14 mouse cellular contexts compared by ENCODE assay signal in the genomic region with DNA sequence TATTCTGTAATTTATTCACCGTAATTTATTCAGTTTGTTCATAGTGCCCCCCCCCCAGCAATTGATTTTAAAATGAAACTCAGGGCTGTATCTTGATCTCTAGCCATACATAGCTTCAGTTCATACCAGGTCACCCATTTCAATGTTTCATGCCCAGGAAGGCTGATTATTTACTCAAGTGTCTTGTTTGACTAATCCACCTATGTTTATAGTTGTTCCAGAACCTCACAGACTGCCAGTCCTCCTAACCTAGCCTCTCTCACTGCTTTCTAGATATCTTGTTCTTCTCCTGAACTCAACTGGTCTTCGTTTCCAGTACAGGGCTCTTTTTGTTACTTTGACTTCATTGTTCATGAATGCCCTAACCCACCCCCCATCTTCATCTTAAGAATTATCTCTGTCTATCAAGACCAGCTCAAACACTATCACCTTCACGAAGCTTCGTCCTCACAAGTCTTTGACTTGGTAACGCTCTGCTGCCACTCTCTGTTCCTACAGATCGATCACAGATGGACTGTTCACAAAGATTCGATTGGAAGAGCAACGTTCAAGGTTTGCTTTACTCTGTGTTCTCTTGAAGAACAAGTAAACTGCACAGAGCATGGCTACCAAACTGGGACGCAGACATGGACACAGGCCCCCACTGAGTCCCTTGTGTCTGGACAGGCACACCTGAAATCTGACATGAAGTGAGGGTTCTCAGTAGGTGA. TPM values are rescaled to one million over a fixed set of nuclear protein-coding genes. Genes with fewer than 3 reads are reported as not detected.
DNase-seq lines count a peak whose midpoint lies in the region; ATAC-seq and TF ChIP-seq lines count a peak whose summit lies in the region.
"Had no signal": no experiment of that assay in that cellular context is flagged by ENCODE, and none has a peak within 500 bp of the region (broad histone marks: within the 10 kb centered on the region; RNA-seq: fewer than 3 reads in every experiment).

No protein-coding gene starts in this region.

- intact Hi-C loops in heart, postnatal 36 days (cut with DNase I), result loop anchor here (10.0 kb wide), 1 partner anchor 800 kb away; the partner anchor contains the start of gene Immp2l

- H3K9me3 ChIP-seq in heart, embryonic 15.5 days (replicated peaks), result no peaks in the 10 kb centered on the region
- H3K9me3 ChIP-seq in midbrain, embryonic 11.5 days (ENCODE audit: control insufficient read depth, low read length), result no peaks in the 10 kb centered on the region
- H3K9me3 ChIP-seq in midbrain, embryonic 13.5 days, result no peaks in the 10 kb centered on the region
- H3K9me3 ChIP-seq in liver, embryonic 14.5 days (ENCODE audit: control insufficient read depth, low read length), result no peaks in the 10 kb centered on the region
- H3K9me3 ChIP-seq: stomach, embryonic 15.5 days had no signal

- H3K27ac ChIP-seq in heart, embryonic 15.5 days, result no peak overlapping the region
- no peak overlapping the region for H3K27ac ChIP-seq in midbrain, embryonic 11.5 days (ENCODE audit: low read depth, low read length)
- no peak overlapping the region for H3K27ac ChIP-seq in midbrain, embryonic 13.5 days
- no peak overlapping the region for H3K27ac ChIP-seq in liver, embryonic 14.5 days

- H3K27me3 ChIP-seq in heart, embryonic 15.5 days, result no peaks in the 10 kb centered on the region
- H3K27me3 ChIP-seq in midbrain, embryonic 11.5 days (ENCODE audit: control insufficient read depth, insufficient read depth, low read length), result no peaks in the 10 kb centered on the region
- no peaks in the 10 kb centered on the region for H3K27me3 ChIP-seq in midbrain, embryonic 13.5 days
- no peaks in the 10 kb centered on the region for H3K27me3 ChIP-seq in liver, embryonic 14.5 days (ENCODE audit: control insufficient read depth, insufficient read depth, low read length)
- H3K27me3 ChIP-seq: stomach, embryonic 15.5 days had no signal

- H3K4me2 ChIP-seq in heart, embryonic 15.5 days, result peak overlapping the region; percentile 79
- H3K4me2 ChIP-seq in midbrain, embryonic 11.5 days, result no peak overlapping the region
- no peak overlapping the region for H3K4me2 ChIP-seq in midbrain, embryonic 13.5 days (replicated peaks)
- H3K4me2 ChIP-seq in liver, embryonic 14.5 days (ENCODE audit: low read depth), result peak overlapping the region; percentile 82

- no peak for ATAC-seq in heart, embryonic 15.5 days (replicated peaks; ENCODE audit: insufficient number of reproducible peaks, insufficient read depth, low FRiP score, low read depth)
- no peak for ATAC-seq in midbrain, embryonic 11.5 days (ENCODE audit: low FRiP score)
- no peak for ATAC-seq in midbrain, embryonic 13.5 days
- ATAC-seq in liver, embryonic 14.5 days (ENCODE audit: insufficient read depth), result no peak

- TF ChIP-seq CTCF in liver, embryonic 14.5 days (IDR thresholded peaks at IDR 0.05; ENCODE audit: low read depth), result no peak

- no peak for TF ChIP-seq EP300 in liver, embryonic 14.5 days (IDR thresholded peaks at IDR 0.05; ENCODE audit: low read depth)

- no peak overlapping the region for H3K4me3 ChIP-seq in heart, embryonic 15.5 days
- no peak overlapping the region for H3K4me3 ChIP-seq in midbrain, embryonic 11.5 days (ENCODE audit: low read depth, low read length)
- H3K4me3 ChIP-seq in midbrain, embryonic 13.5 days (replicated peaks), result no peak overlapping the region
- no peak overlapping the region for H3K4me3 ChIP-seq in liver, embryonic 14.5 days (ENCODE audit: insufficient read depth in 1 of 2, low read depth in 2 of 2, low read length in 2 of 2)

- peaks cover 18% of the 10 kb centered on the region for H3K4me1 ChIP-seq in heart, embryonic 15.5 days (replicated peaks)
- H3K4me1 ChIP-seq in midbrain, embryonic 11.5 days (ENCODE audit: control insufficient read depth, insufficient read depth, low read length), result peaks cover 15% of the 10 kb centered on the region
- peaks cover 22% of the 10 kb centered on the region for H3K4me1 ChIP-seq in midbrain, embryonic 13.5 days (replicated peaks)
- peaks cover 10 to 13% of the 10 kb centered on the region in 2 experiments for H3K4me1 ChIP-seq in liver, embryonic 14.5 days (replicated peaks; ENCODE audit: control insufficient read depth in 2 of 2, insufficient read depth in 2 of 2, low read length in 1 of 2)

- no peak for DNase-seq in heart, postnatal 36 days
- peak; percentile 72 for DNase-seq in midbrain, embryonic 11.5 days (ENCODE audit: low spot score, missing footprints)
- DNase-seq in induced T-regulatory cell, adult 2 months (ENCODE audit: low read depth), result peak; percentile 39
- no peak for DNase-seq in liver, embryonic 14.5 days (ENCODE audit: low read depth in 3 of 3, low spot score in 3 of 3)
- no peak for DNase-seq in left cerebral cortex, adult 18-20 months (ENCODE audit: low spot score in 2 of 2)
- DNase-seq: cerebellum, postnatal 14 days; retina, postnatal 1 day; thymus, postnatal 25 days had no signal

- WGBS in heart, embryonic 15.5 days, result 91% methylated on average over 9 of the region's 9 CpGs
- 94% methylated on average over 9 of the region's 9 CpGs for WGBS in midbrain, embryonic 11.5 days
- 97% methylated on average over 9 of the region's 9 CpGs for WGBS in midbrain, embryonic 13.5 days
- 86% methylated on average over 9 of the region's 9 CpGs for WGBS in liver, embryonic 14.5 days (ENCODE audit: insufficient replicate concordance)

- no peaks in the 10 kb centered on the region for H3K36me3 ChIP-seq in heart, embryonic 15.5 days
- H3K36me3 ChIP-seq in midbrain, embryonic 11.5 days (ENCODE audit: control insufficient read depth, insufficient read depth, low read length), result no peaks in the 10 kb centered on the region
- H3K36me3 ChIP-seq in midbrain, embryonic 13.5 days, result no peaks in the 10 kb centered on the region
- H3K36me3 ChIP-seq in liver, embryonic 14.5 days (replicated peaks; ENCODE audit: control insufficient read depth, insufficient read depth, low read depth), result no peaks in the 10 kb centered on the region
- H3K36me3 ChIP-seq: stomach, embryonic 15.5 days had no signal

- H3K9ac ChIP-seq in heart, embryonic 15.5 days, result no peak overlapping the region
- H3K9ac ChIP-seq in midbrain, embryonic 11.5 days (ENCODE audit: low read length), result no peak overlapping the region
- no peak overlapping the region for H3K9ac ChIP-seq in midbrain, embryonic 13.5 days (replicated peaks)
- H3K9ac ChIP-seq in liver, embryonic 14.5 days (replicated peaks), result no peak overlapping the region

RNA-seq across cellular contexts. Expression of gene Ifrd1, which starts 24.0 kb away (rescaled TPM):
- 85.8 and 86.3 TPM in 2 replicates for polyA plus RNA-seq in heart, embryonic 15.5 days (2015; fragmentation: Nextera tagmentation; extraction: Ambion mirVana)
- 10 to 100 TPM; 87.2 to 89.6 TPM for total RNA-seq in heart, postnatal 36 days (2021)
- 198 and 210 TPM in 2 replicates for polyA plus RNA-seq in midbrain, embryonic 11.5 days (2014; fragmentation: Nextera tagmentation; extraction: Ambion mirVana)
- 164 and 172 TPM in 2 replicates for polyA plus RNA-seq in midbrain, embryonic 13.5 days (2015; fragmentation: Nextera tagmentation; extraction: Ambion mirVana)
- polyA plus RNA-seq in liver, embryonic 14.5 days (2012; rRNA removed), result 8.2 and 14.1 TPM in 2 replicates
- polyA plus RNA-seq in liver, embryonic 14.5 days (2014; fragmentation: Nextera tagmentation; extraction: Ambion mirVana), result 52.9 and 53.2 TPM in 2 replicates
- total RNA-seq in left cerebral cortex, adult 18-20 months (2021), result 100 to 1,000 TPM; 105 to 108 TPM

RNA-seq across cellular contexts. Expression of gene Lsmem1, which starts 25.0 kb away (rescaled TPM):
- 26.3 and 31.2 TPM in 2 replicates for polyA plus RNA-seq in heart, embryonic 15.5 days (2015; fragmentation: Nextera tagmentation; extraction: Ambion mirVana)
- 10 to 100 TPM; 40.4 to 47.6 TPM for total RNA-seq in heart, postnatal 36 days (2021)
- polyA plus RNA-seq in midbrain, embryonic 11.5 days (2014; fragmentation: Nextera tagmentation; extraction: Ambion mirVana), result not detected in 2 replicates
- polyA plus RNA-seq in midbrain, embryonic 13.5 days (2015; fragmentation: Nextera tagmentation; extraction: Ambion mirVana), result not detected in 2 replicates
- 0.02 TPM in 1 of 2 replicates, not detected in the other for polyA plus RNA-seq in liver, embryonic 14.5 days (2012; rRNA removed)
- polyA plus RNA-seq in liver, embryonic 14.5 days (2014; fragmentation: Nextera tagmentation; extraction: Ambion mirVana), result not detected in 2 replicates
- total RNA-seq in left cerebral cortex, adult 18-20 months (2021), result 1 to 10 TPM; 1.8 to 2.6 TPM
- total RNA-seq: adrenal gland, postnatal 36 days had no signal
- polyA plus RNA-seq: forebrain, embryonic 16.5 days; small intestine, adult 2 months had no signal

Comparison
In these comparisons a context has a peak if more than half of its experiments do, and no peak if none do; other contexts are left out.
1. H3K4me2 ChIP-seq: peak in heart, embryonic 15.5 days (single experiment) and liver, embryonic 14.5 days (single experiment); none in midbrain, embryonic 11.5 days (single experiment) and midbrain, embryonic 13.5 days (single experiment).
2. DNase-seq: peak in midbrain, embryonic 11.5 days (single experiment) and induced T-regulatory cell, adult 2 months (single experiment); none in heart, postnatal 36 days (0 of 2), liver, embryonic 14.5 days (0 of 3) and left cerebral cortex, adult 18-20 months (0 of 2).
3. RNA of gene Lsmem1, which starts 25.0 kb away (polyA plus RNA-seq): 26.3 to 31.2 TPM in heart, embryonic 15.5 days; not detected in midbrain, embryonic 13.5 days, not detected in midbrain, embryonic 11.5 days and 0.02 TPM in liver, embryonic 14.5 days; every median in the first group is over 10 times any median in the second.